Mouse (Mus musculus): ENCODE data around the gene Acap2. TPM values are rescaled to one million over a fixed set of nuclear protein-coding genes. Genes with fewer than 3 reads are reported as not detected.

Acap2 gene
- polyA plus RNA-seq, 1 experiment, result 39.0 TPM

DNA sequence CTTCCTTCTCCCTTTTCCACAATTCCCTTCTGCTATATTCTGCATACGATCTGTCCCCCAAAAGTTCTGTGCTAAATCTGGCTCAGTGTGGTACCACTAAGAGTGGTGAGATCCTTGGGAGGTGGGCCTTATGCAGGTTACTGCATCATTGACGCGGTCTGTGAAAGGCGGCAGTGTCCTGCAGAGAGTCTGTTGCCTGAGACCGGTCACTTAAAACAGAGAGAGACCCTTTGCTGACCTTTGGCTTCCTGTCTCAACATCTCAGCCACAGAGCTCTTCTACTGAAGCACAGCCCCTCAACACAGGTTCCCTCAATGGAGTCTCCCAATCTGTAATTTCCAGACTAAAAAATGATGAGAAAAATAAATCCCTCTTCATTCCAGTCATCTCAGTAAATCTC lies 76.1 kb downstream of the Acap2 start:
- H3K4me3 ChIP-seq (ENCODE audit: low read depth, low read length), result no peak overlapping the region
- no peaks in the 10 kb centered on the region for H3K9me3 ChIP-seq (replicated peaks; ENCODE audit: control insufficient read depth, insufficient read depth, low read length, poor library complexity, severe bottlenecking)
- H3K4me1 ChIP-seq (ENCODE audit: control insufficient read depth, insufficient read depth, low read length), result no peaks in the 10 kb centered on the region
- TF ChIP-seq EP300 (IDR thresholded peaks at IDR 0.05; ENCODE audit: insufficient read depth, low read depth, low read length), result no peak
- TF ChIP-seq CTCF (IDR thresholded peaks at IDR 0.05; ENCODE audit: low read depth, low read length), result no peak
- TF ChIP-seq POLR2A (IDR thresholded peaks at IDR 0.05; ENCODE audit: insufficient read depth, low read length), result no peak
- H3K27ac ChIP-seq (ENCODE audit: insufficient read depth, low read length), result no peak overlapping the region
- no peaks in the 10 kb centered on the region for H3K36me3 ChIP-seq (ENCODE audit: control insufficient read depth, insufficient read depth, low read length, poor library complexity, severe bottlenecking)
- no peak overlapping the region for H3K9ac ChIP-seq (ENCODE audit: low read depth, poor library complexity, severe bottlenecking)
- H3K27me3 ChIP-seq (ENCODE audit: control insufficient read depth, insufficient read depth, low read length, poor library complexity, severe bottlenecking), result no peaks in the 10 kb centered on the region

DNA sequence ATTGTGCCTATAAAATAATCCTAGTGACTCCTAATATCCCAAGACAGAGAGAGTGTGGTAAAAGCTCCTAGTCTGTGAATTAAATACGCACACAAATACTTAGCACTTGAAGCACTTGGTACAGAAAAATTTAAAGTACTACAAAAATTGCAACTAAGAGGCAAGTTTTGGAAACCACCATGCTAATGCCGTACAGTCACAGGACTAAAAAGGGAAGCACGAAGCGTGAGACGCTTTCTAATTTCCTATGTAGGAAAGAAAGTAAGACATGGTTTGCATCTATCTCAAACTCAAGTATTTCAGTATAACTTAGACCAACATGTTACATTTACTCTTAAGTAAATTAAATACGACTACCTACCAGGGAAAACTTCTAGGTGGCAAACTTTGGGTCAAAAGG lies 79.4 kb downstream of the Acap2 start:
- Histone ChIP-seq H3K27me3 (ENCODE audit: control insufficient read depth, insufficient read depth, low read length, poor library complexity, severe bottlenecking) (no peaks in the 10 kb centered on the region), H3K4me3 (ENCODE audit: low read depth, low read length) (no peak overlapping the region), H3K4me1 (ENCODE audit: control insufficient read depth, insufficient read depth, low read length) (no peaks in the 10 kb centered on the region), H3K9ac (ENCODE audit: low read depth, poor library complexity, severe bottlenecking) (no peak overlapping the region), H3K36me3 (ENCODE audit: control insufficient read depth, insufficient read depth, low read length, poor library complexity, severe bottlenecking) (no peaks in the 10 kb centered on the region), H3K27ac (ENCODE audit: insufficient read depth, low read length) (no peak overlapping the region), H3K9me3 (replicated peaks; ENCODE audit: control insufficient read depth, insufficient read depth, low read length, poor library complexity, severe bottlenecking) (no peaks in the 10 kb centered on the region)
- TF ChIP-seq EP300 (IDR thresholded peaks at IDR 0.05; ENCODE audit: insufficient read depth, low read depth, low read length), result no peak
- no peak for TF ChIP-seq POLR2A (IDR thresholded peaks at IDR 0.05; ENCODE audit: insufficient read depth, low read length)
- TF ChIP-seq CTCF (IDR thresholded peaks at IDR 0.05; ENCODE audit: low read depth, low read length), result no peak

- TF ChIP-seq EP300 (IDR thresholded peaks at IDR 0.05; ENCODE audit: insufficient read depth, low read depth, low read length) (no peak), POLR2A (IDR thresholded peaks at IDR 0.05; ENCODE audit: insufficient read depth, low read length) (no peak), CTCF (IDR thresholded peaks at IDR 0.05; ENCODE audit: low read depth, low read length) (no peak)
- Histone ChIP-seq H3K9me3 (replicated peaks; ENCODE audit: control insufficient read depth, insufficient read depth, low read length, poor library complexity, severe bottlenecking) (peaks cover 9% of the 10 kb centered on the region), H3K9ac (ENCODE audit: low read depth, poor library complexity, severe bottlenecking) (no peak overlapping the region), H3K4me1 (ENCODE audit: control insufficient read depth, insufficient read depth, low read length) (no peaks in the 10 kb centered on the region), H3K27ac (ENCODE audit: insufficient read depth, low read length) (no peak overlapping the region), H3K27me3 (ENCODE audit: control insufficient read depth, insufficient read depth, low read length, poor library complexity, severe bottlenecking) (no peaks in the 10 kb centered on the region), H3K36me3 (ENCODE audit: control insufficient read depth, insufficient read depth, low read length, poor library complexity, severe bottlenecking) (peaks cover 4% of the 10 kb centered on the region), H3K4me3 (ENCODE audit: low read depth, low read length) (no peak overlapping the region)
Measured at GRCm38 (mm10) chr16:31113596-31113995, 87.4 kb downstream of the Acap2 start.

GRCm38 (mm10) chr16:31101352-31101751 lies 99.7 kb downstream of the Acap2 start:
- Histone ChIP-seq H3K27ac (ENCODE audit: insufficient read depth, low read length) (no peak overlapping the region), H3K4me1 (ENCODE audit: control insufficient read depth, insufficient read depth, low read length) (no peaks in the 10 kb centered on the region), H3K4me3 (ENCODE audit: low read depth, low read length) (no peak overlapping the region), H3K9me3 (replicated peaks; ENCODE audit: control insufficient read depth, insufficient read depth, low read length, poor library complexity, severe bottlenecking) (no peaks in the 10 kb centered on the region), H3K27me3 (ENCODE audit: control insufficient read depth, insufficient read depth, low read length, poor library complexity, severe bottlenecking) (no peaks in the 10 kb centered on the region), H3K36me3 (ENCODE audit: control insufficient read depth, insufficient read depth, low read length, poor library complexity, severe bottlenecking) (0 out of 2 replicates have a peak, but pooled peaks cover 2% of the 10 kb centered on the region), H3K9ac (ENCODE audit: low read depth, poor library complexity, severe bottlenecking) (no peak overlapping the region)
- TF ChIP-seq CTCF (IDR thresholded peaks at IDR 0.05; ENCODE audit: low read depth, low read length) (no peak), POLR2A (IDR thresholded peaks at IDR 0.05; ENCODE audit: insufficient read depth, low read length) (no peak), EP300 (IDR thresholded peaks at IDR 0.05; ENCODE audit: insufficient read depth, low read depth, low read length) (no peak)

GRCm38 (mm10) chr16:31099906-31100305 lies 101.1 kb downstream of the Acap2 start:
- Histone ChIP-seq H3K9me3 (replicated peaks; ENCODE audit: control insufficient read depth, insufficient read depth, low read length, poor library complexity, severe bottlenecking) (no peaks in the 10 kb centered on the region), H3K4me1 (ENCODE audit: control insufficient read depth, insufficient read depth, low read length) (no peaks in the 10 kb centered on the region), H3K9ac (ENCODE audit: low read depth, poor library complexity, severe bottlenecking) (no peak overlapping the region), H3K27ac (ENCODE audit: insufficient read depth, low read length) (no peak overlapping the region), H3K36me3 (ENCODE audit: control insufficient read depth, insufficient read depth, low read length, poor library complexity, severe bottlenecking) (0 out of 2 replicates have a peak, but pooled peaks cover 2% of the 10 kb centered on the region), H3K27me3 (ENCODE audit: control insufficient read depth, insufficient read depth, low read length, poor library complexity, severe bottlenecking) (no peaks in the 10 kb centered on the region), H3K4me3 (ENCODE audit: low read depth, low read length) (no peak overlapping the region)
- TF ChIP-seq EP300 (IDR thresholded peaks at IDR 0.05; ENCODE audit: insufficient read depth, low read depth, low read length), result no peak
- TF ChIP-seq POLR2A (IDR thresholded peaks at IDR 0.05; ENCODE audit: insufficient read depth, low read length), result no peak
- no peak for TF ChIP-seq CTCF (IDR thresholded peaks at IDR 0.05; ENCODE audit: low read depth, low read length)

DNA sequence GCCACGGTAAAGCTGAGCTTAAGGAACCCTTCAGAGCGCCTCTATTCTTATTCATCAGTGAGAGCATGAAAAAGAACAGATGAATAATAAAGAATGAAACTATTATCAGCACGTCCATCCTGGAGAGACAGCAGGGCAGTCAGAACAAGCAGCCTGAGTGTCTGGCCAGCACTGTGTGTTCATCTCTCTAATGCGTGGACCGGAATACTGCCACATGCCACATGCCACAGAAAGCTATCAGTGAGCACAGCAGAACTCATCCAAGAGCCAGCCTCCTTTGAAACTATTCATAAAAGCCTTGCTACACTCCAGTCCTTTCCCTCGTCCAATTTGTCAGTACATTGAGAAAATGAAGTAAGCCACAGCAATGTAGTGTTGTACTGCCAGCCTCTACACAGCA lies 107.0 kb downstream of the Acap2 start:
- Histone ChIP-seq H3K9me3 (replicated peaks; ENCODE audit: control insufficient read depth, insufficient read depth, low read length, poor library complexity, severe bottlenecking) (no peaks in the 10 kb centered on the region), H3K36me3 (ENCODE audit: control insufficient read depth, insufficient read depth, low read length, poor library complexity, severe bottlenecking) (no peaks in the 10 kb centered on the region), H3K4me1 (ENCODE audit: control insufficient read depth, insufficient read depth, low read length) (peaks cover 1% of the 10 kb centered on the region), H3K27ac (ENCODE audit: insufficient read depth, low read length) (no peak overlapping the region), H3K4me3 (ENCODE audit: low read depth, low read length) (no peak overlapping the region), H3K9ac (ENCODE audit: low read depth, poor library complexity, severe bottlenecking) (no peak overlapping the region), H3K27me3 (ENCODE audit: control insufficient read depth, insufficient read depth, low read length, poor library complexity, severe bottlenecking) (no peaks in the 10 kb centered on the region)
- no peak for TF ChIP-seq POLR2A (IDR thresholded peaks at IDR 0.05; ENCODE audit: insufficient read depth, low read length)
- TF ChIP-seq EP300 (IDR thresholded peaks at IDR 0.05; ENCODE audit: insufficient read depth, low read depth, low read length), result no peak
- no peak for TF ChIP-seq CTCF (IDR thresholded peaks at IDR 0.05; ENCODE audit: low read depth, low read length)
